Mouse (Mus musculus): ENCODE data around the gene Smco4. TPM values are rescaled to one million over a fixed set of nuclear protein-coding genes. Genes with fewer than 3 reads are reported as not detected.

Smco4 gene
- total RNA-seq, 2 experiments from 2014 or later: 9.4 to 11.3 TPM

Other genes starting within 250 kb of the Smco4 start
- gene Med17, start 213.5 kb upstream of the Smco4 start, total RNA-seq (2021): 1 to 10 TPM; 8.1 to 9.4 TPM
- 10 to 100 TPM; 65.4 to 80.6 TPM for gene Taf1d, start 187.2 kb upstream of the Smco4 start, total RNA-seq (2021)
- 1 to 10 TPM; 2.5 to 7.3 TPM for gene 4931406C07Rik, start 187.0 kb upstream of the Smco4 start, total RNA-seq (2021)
- gene Cep295, start 135.6 kb upstream of the Smco4 start, total RNA-seq (2021): 1 to 10 TPM; 5.9 to 6.1 TPM
- not detected for gene Deup1, start 134.5 kb downstream of the Smco4 start, total RNA-seq (2021)
- gene Slc36a4, start 216.3 kb downstream of the Smco4 start, total RNA-seq (2021): 1 to 10 TPM; 2.5 to 3.8 TPM

All from gastrocnemius, postnatal 25 days (tissue).